Mouse (Mus musculus): Measurements from ENCODE around the gene Cd101. TPM values are rescaled to one million over a fixed set of nuclear protein-coding genes. Genes with fewer than 3 reads are reported as not detected.

The Cd101 gene
- polyA plus RNA-seq, 1 experiment from 2014 or later = not detected

DNA sequence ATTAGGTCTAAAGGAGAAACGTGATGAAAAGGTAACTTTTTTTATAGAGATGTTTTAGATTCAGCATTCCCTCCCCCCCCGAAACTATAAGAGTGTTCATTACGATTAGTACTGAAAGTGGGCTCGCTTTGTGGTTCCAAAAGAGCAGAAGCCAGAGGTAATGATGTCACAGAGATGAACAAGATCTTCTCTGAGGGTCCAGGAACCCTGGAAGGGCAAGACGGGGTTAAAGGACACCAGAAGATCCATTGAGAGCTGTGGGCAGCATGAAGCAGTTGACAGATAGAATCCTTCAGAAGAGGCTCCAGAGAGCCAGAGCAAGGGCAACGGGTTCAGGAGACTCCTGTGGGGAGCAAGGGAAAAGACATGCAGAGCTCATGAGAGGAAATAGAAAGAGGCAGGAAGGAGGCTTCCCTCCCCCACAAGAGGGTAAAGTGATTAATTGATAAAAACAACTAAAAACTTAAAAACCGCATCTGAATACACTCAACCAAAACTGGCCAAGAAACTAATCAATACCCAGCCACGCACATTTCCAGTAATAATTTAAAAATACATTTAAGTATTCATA lies 7.8 kb downstream of the Cd101 start:
- TF ChIP-seq CTCF (IDR thresholded peaks at IDR 0.05; ENCODE audit: low read depth) = no peak
- no peak overlapping the region for H3K9ac ChIP-seq (ENCODE audit: low read depth, low read length)
- no peak overlapping the region for H3K4me2 ChIP-seq (ENCODE audit: low read length)
- ATAC-seq (replicated peaks; ENCODE audit: low FRiP score, low read depth) (no peak), DNase-seq (ENCODE audit: low spot score) (no peak)
- no peaks in the 10 kb centered on the region for H3K36me3 ChIP-seq (ENCODE audit: insufficient read depth, low read length)
- no peaks in the 10 kb centered on the region for H3K9me3 ChIP-seq (replicated peaks; ENCODE audit: low read length)
- no peak overlapping the region for H3K4me3 ChIP-seq (replicated peaks; ENCODE audit: low read depth, low read length)
- H3K27ac ChIP-seq = no peak overlapping the region
- H3K4me1 ChIP-seq (replicated peaks; ENCODE audit: insufficient read depth, low read length) = no peaks in the 10 kb centered on the region
- H3K27me3 ChIP-seq (ENCODE audit: insufficient read depth, low read length) = no peaks in the 10 kb centered on the region
- WGBS = 71% methylated on average over 8 of the region's 8 CpGs

DNA sequence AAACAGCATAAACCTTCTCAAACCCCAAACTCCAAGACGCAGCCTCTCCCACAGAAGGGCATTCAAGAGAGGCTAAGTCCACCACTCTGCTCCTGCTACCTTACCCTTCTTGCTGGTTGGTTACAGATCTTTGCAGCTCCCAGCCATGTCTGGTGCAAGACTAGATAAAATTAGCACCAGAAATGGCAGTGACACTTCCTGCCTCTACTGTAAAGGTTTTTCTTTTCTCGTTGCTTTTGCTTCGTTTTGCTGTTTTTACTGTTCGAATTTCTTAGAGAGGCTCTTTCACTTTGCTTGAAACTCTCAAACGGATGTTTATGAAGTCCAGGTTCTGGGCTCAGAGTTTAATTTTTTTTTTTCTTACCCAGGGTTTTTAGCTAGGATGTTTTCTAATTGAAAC lies 8.3 kb downstream of the Cd101 start:
- H3K9me3 ChIP-seq (replicated peaks; ENCODE audit: low read length) = no peaks in the 10 kb centered on the region
- no peak for ATAC-seq (replicated peaks; ENCODE audit: low FRiP score, low read depth)
- no peak for TF ChIP-seq CTCF (IDR thresholded peaks at IDR 0.05; ENCODE audit: low read depth)

GRCm38 (mm10) chr3:101018494-101018893 lies 10.9 kb downstream of the Cd101 start:
- DNase-seq (ENCODE audit: low spot score) = no peak
- Histone ChIP-seq H3K9me3 (replicated peaks; ENCODE audit: low read length) (no peaks in the 10 kb centered on the region), H3K4me1 (replicated peaks; ENCODE audit: insufficient read depth, low read length) (no peaks in the 10 kb centered on the region), H3K4me3 (replicated peaks; ENCODE audit: low read depth, low read length) (no peak overlapping the region), H3K36me3 (ENCODE audit: insufficient read depth, low read length) (no peaks in the 10 kb centered on the region), H3K9ac (ENCODE audit: low read depth, low read length) (no peak overlapping the region), H3K27me3 (ENCODE audit: insufficient read depth, low read length) (no peaks in the 10 kb centered on the region), H3K27ac (no peak overlapping the region), H3K4me2 (ENCODE audit: low read length) (no peak overlapping the region)
- no peak for ATAC-seq (replicated peaks; ENCODE audit: low FRiP score, low read depth)
- 61% methylated on average over 6 of the region's 6 CpGs for WGBS
- TF ChIP-seq CTCF (IDR thresholded peaks at IDR 0.05; ENCODE audit: low read depth) = no peak

More for the DNA sequence above, 8.3 kb downstream of the Cd101 start:
- no peaks in the 10 kb centered on the region for H3K4me1 ChIP-seq (replicated peaks; ENCODE audit: insufficient read depth, low read length)
- no peak overlapping the region for H3K9ac ChIP-seq (ENCODE audit: low read depth, low read length)
- H3K27ac ChIP-seq = no peak overlapping the region
- 75% methylated on average over 5 of the region's 5 CpGs for WGBS
- no peaks in the 10 kb centered on the region for H3K36me3 ChIP-seq (ENCODE audit: insufficient read depth, low read length)
- no peak overlapping the region for H3K4me3 ChIP-seq (replicated peaks; ENCODE audit: low read depth, low read length)
- H3K27me3 ChIP-seq (ENCODE audit: insufficient read depth, low read length) = no peaks in the 10 kb centered on the region
- no peak for DNase-seq (ENCODE audit: low spot score)
- H3K4me2 ChIP-seq (ENCODE audit: low read length) = no peak overlapping the region

- H3K9ac ChIP-seq (ENCODE audit: low read depth, low read length) = no peak overlapping the region
- H3K4me2 ChIP-seq (ENCODE audit: low read length) = no peak overlapping the region
- H3K4me3 ChIP-seq (replicated peaks; ENCODE audit: low read depth, low read length) = no peak overlapping the region
- 83% methylated on average over 7 of the region's 7 CpGs for WGBS
- DNase-seq (ENCODE audit: low spot score) (no peak), ATAC-seq (replicated peaks; ENCODE audit: low FRiP score, low read depth) (no peak)
- H3K36me3 ChIP-seq (ENCODE audit: insufficient read depth, low read length) = no peaks in the 10 kb centered on the region
- TF ChIP-seq CTCF (IDR thresholded peaks at IDR 0.05; ENCODE audit: low read depth) = no peak
- H3K27me3 ChIP-seq (ENCODE audit: insufficient read depth, low read length) = no peaks in the 10 kb centered on the region
- H3K9me3 ChIP-seq (replicated peaks; ENCODE audit: low read length) = no peaks in the 10 kb centered on the region
- no peak overlapping the region for H3K27ac ChIP-seq
- H3K4me1 ChIP-seq (replicated peaks; ENCODE audit: insufficient read depth, low read length) = no peaks in the 10 kb centered on the region
Observed at GRCm38 (mm10) chr3:101016050-101016449, 13.3 kb downstream of the Cd101 start.

DNA sequence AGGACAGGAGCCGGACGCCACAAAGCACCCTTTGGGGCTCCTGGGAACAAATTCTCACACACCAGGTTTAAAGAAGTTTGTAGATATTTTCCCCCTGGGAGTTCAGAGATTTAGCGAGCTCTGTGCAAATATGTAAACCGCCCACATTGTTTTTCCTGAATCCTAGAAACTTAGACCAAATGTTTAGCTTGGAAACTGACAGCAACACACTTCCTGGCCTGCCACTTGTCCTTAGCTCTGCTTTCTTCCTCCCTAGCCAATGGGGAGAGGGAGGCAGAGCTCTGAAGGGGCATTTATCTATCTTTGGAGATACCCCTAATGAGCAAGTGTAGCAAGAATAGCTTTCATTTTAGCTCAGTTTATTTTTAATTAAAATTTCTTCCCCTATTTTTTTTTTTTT lies 14.1 kb downstream of the Cd101 start:
- Histone ChIP-seq H3K27me3 (ENCODE audit: insufficient read depth, low read length) (no peaks in the 10 kb centered on the region), H3K9ac (ENCODE audit: low read depth, low read length) (no peak overlapping the region), H3K36me3 (ENCODE audit: insufficient read depth, low read length) (no peaks in the 10 kb centered on the region), H3K4me2 (ENCODE audit: low read length) (no peak overlapping the region), H3K4me3 (replicated peaks; ENCODE audit: low read depth, low read length) (no peak overlapping the region), H3K27ac (peak overlapping the region; percentile 47; the same call in 1 of the 2 replicates), H3K4me1 (replicated peaks; ENCODE audit: insufficient read depth, low read length) (no peaks in the 10 kb centered on the region), H3K9me3 (replicated peaks; ENCODE audit: low read length) (no peaks in the 10 kb centered on the region)
- no peak for TF ChIP-seq CTCF (IDR thresholded peaks at IDR 0.05; ENCODE audit: low read depth)
- 43% methylated on average over 4 of the region's 4 CpGs for WGBS
- ATAC-seq (replicated peaks; ENCODE audit: low FRiP score, low read depth) (no peak), DNase-seq (ENCODE audit: low spot score) (peak; percentile 73)

DNA sequence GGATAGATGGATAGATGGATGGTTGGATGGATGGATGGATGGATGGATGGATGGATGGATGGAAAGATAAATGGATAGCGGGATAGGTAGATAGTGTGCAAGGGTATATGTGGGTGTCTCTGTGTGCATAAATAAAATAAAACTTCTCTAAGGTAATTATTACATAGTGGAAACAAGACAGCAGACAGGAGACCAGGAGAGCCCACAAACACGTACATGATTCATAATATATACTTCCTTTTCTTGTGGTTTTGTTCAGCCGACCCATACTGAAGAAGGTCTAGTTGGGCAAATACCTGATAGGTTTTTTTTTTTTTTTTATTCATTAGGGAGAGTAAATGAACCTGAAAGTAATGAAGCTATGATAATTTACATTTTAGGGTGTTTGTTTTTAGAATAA lies 15.8 kb downstream of the Cd101 start:
- 91% methylated on average over 3 of the region's 3 CpGs for WGBS
- H3K4me1 ChIP-seq (replicated peaks; ENCODE audit: insufficient read depth, low read length) = no peaks in the 10 kb centered on the region
- ATAC-seq (replicated peaks; ENCODE audit: low FRiP score, low read depth) = no peak

DNA sequence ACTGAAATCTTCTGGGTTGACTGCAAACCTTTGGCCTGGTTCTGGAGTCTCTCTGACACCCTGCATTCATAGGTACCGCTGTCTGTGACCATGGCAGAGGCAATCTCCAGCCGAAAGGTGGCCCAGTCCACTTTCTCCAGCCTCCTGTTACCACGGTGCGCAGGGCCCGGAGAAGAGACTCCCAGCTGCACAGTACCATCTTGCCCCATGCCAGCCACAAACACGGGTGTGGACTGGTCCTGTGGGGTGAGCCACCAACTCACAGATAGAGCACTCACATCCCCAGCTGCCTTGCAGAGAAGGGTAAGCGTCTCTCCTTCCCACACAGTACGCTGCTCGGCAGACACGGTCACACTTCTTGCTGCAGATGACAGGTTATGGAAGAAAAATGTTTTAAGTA lies 16.4 kb downstream of the Cd101 start:
- ATAC-seq (replicated peaks; ENCODE audit: low FRiP score, low read depth) = no peak
- Histone ChIP-seq H3K4me3 (replicated peaks; ENCODE audit: low read depth, low read length) (no peak overlapping the region), H3K36me3 (ENCODE audit: insufficient read depth, low read length) (no peaks in the 10 kb centered on the region), H3K9ac (ENCODE audit: low read depth, low read length) (no peak overlapping the region), H3K27ac (no peak overlapping the region), H3K9me3 (replicated peaks; ENCODE audit: low read length) (no peaks in the 10 kb centered on the region), H3K27me3 (ENCODE audit: insufficient read depth, low read length) (no peaks in the 10 kb centered on the region), H3K4me1 (replicated peaks; ENCODE audit: insufficient read depth, low read length) (no peaks in the 10 kb centered on the region), H3K4me2 (ENCODE audit: low read length) (no peak overlapping the region)
- WGBS = 95% methylated on average over 10 of the region's 10 CpGs
- no peak for TF ChIP-seq CTCF (IDR thresholded peaks at IDR 0.05; ENCODE audit: low read depth)
- no peak for DNase-seq (ENCODE audit: low spot score)

More for the DNA sequence above, 15.8 kb downstream of the Cd101 start:
- H3K4me2 ChIP-seq (ENCODE audit: low read length) = no peak overlapping the region
- H3K9me3 ChIP-seq (replicated peaks; ENCODE audit: low read length) = no peaks in the 10 kb centered on the region
- no peak overlapping the region for H3K9ac ChIP-seq (ENCODE audit: low read depth, low read length)
- DNase-seq (ENCODE audit: low spot score) = no peak
- no peaks in the 10 kb centered on the region for H3K27me3 ChIP-seq (ENCODE audit: insufficient read depth, low read length)
- no peaks in the 10 kb centered on the region for H3K36me3 ChIP-seq (ENCODE audit: insufficient read depth, low read length)
- no peak for TF ChIP-seq CTCF (IDR thresholded peaks at IDR 0.05; ENCODE audit: low read depth)
- H3K4me3 ChIP-seq (replicated peaks; ENCODE audit: low read depth, low read length) = no peak overlapping the region
- H3K27ac ChIP-seq = no peak overlapping the region

Measured in kidney, postnatal 0 days (tissue).